Mouse (Mus musculus) activated CD4-positive, CD25-positive, alpha-beta regulatory T cell, adult 9 weeks (primary cell): ENCODE measurements around the gene Ift81. TPM values are rescaled to one million over a fixed set of nuclear protein-coding genes. Genes with fewer than 3 reads are reported as not detected.

Source experiments
- polyA plus RNA-seq: library from polyadenylated mRNA; unstranded; fragments of 100-300 nt; shearing (Covaris generic); gene quantifications from one replicate; pipeline ENCODE4 v1.2.1, GENCODE M21; 2017

The Ift81 gene
- polyA plus RNA-seq = 4.9 TPM

DNA sequence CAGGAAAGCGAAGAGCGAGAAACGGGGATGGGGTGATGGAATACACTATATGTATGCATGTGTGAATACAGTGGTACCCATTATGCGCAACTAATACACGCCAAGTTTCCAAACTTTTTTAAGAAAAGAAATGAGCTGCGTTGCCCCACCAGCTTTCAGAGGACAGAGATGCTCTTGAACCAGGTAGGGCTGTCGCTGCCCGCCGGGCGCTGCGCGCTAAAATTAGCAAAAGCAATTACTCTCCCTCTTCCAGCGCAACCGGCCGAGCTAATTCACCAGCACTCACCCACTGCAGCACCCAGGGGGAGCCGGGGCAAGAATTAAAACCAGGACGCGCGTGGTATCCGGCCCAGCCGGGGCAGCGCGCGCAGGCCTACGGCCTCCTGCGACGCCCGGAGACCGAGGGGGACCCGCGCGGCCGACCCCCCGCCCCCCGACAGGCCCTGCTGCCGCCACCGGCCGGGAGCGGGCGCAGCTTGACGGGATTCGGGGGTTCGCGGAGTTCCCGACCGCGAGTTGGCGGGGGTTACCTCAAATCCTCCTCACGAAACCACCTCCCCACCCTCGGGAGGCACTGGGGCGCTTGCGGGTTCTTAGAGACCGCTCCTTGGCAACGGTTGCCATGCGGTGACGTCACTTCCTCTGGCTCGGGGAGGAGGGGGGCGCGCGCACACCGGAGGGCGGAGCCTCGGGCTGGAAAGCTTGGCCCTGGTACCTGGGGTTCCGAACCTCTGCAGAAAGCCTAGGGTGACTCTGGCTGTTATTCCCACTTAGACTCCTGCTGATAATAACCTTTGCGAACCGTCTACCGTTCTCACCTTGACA is at the start of gene Ift81:
TSS of gene Ift81 (minus strand) at position 611 of the 825 bp plus-strand sequence.

DNA sequence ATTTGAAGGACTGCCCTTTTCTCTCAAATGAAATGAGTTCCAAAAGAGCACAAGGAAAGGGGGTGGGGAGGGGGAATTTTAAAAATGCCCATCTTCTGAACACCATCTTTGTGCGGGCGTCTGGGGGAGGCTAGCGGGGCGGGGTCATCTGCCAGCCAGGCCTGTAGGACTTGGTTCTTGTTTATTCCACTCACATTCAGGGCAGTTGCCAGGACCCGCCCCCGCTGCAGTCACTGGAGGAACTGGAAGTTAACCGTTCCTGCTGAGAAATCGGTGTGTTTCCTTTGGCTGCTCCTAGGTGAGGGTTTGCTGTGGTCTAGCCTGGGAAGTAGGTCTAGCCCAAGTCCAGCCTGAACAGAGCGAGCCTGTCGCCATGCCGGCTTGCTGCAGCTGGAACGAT is 29.4 kb upstream of the Ift81 start, which contains the start of gene P2rx7:
TSS of gene P2rx7 (plus strand) at position 211 of the 400 bp plus-strand sequence.

DNA sequence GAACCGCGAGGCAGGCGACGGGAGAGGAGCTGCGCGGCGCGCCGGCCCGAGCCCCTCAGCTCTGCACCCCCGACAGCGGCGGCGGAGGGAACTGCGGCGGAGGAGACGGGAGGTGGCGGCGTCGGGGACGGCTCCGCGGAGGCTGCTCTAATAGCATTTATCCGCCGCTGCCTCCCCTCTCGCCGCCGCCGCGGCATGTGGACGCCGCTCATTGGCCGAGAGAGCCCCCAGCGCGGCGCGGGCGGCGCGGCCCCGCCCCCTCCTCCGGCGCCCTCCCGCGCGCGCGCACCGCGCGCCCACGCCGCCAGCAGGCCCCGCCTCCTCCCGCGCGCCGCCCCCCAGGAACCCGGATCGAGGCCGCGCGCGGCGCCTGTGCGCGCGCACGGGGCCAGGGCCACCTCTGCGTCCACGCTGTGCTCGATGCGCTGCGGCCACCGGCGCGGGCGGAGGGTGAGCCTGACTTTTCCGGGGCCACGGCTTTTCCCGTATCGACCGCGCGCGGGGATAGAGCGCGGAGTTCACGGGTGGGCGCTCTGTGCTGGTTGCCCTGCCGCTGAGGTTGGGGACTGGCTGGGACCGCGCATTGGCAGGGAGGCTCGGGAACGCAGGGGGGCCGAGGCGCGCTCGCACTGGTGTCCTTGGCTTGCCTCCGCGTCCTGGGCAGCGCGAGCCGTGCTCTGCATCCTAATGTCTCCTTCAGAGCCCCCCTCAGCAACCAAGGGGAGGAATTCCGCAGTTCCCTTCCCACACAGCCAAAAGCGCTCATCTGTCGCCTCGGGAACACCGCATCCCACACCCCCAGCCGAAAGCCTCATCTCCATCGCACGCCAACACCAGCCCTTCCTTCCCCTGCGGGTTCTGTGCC is 112.0 kb downstream of the Ift81 start, which contains the start of gene Atp2a2:
TSS of gene Atp2a2 (minus strand) at position 149 of the 865 bp plus-strand sequence.

Other genes with a start within 250 kb of the Ift81 start
- gene Gpn3, start 242.6 kb downstream of the Ift81 start, polyA plus RNA-seq = 74.4 TPM
- 21.4 TPM for gene Fam216a, start 242.2 kb downstream of the Ift81 start, polyA plus RNA-seq
- 598 TPM for gene Arpc3, start 222.6 kb downstream of the Ift81 start, polyA plus RNA-seq
- gene Anapc7, start 192.8 kb downstream of the Ift81 start, polyA plus RNA-seq = 37.4 TPM
- 7.1 TPM for gene Atp2a2, start 112.3 kb downstream of the Ift81 start, polyA plus RNA-seq
- gene P2rx7, start 29.4 kb upstream of the Ift81 start, polyA plus RNA-seq = 195 TPM
- 46.8 TPM for gene P2rx4, start 93.0 kb upstream of the Ift81 start, polyA plus RNA-seq
- 7.8 TPM for gene Camkk2, start 164.9 kb upstream of the Ift81 start, polyA plus RNA-seq
- 243 TPM for gene Anapc5, start 206.8 kb upstream of the Ift81 start, polyA plus RNA-seq
- gene Rnf34, start 235.5 kb upstream of the Ift81 start, polyA plus RNA-seq = 47.2 TPM